Comparison of ENCODE assay signal across 10 mouse cellular contexts in genomic region chr1:128585396-128586161, GRCm38 (mm10). TPM values are rescaled to one million over a fixed set of nuclear protein-coding genes. Genes with fewer than 3 reads are reported as not detected.
A peak's percentile ranks its signal among the peaks of the same experiment; 100 is the strongest.
DNase-seq lines count a peak whose midpoint lies in the region; ATAC-seq and TF ChIP-seq lines count a peak whose summit lies in the region.
"Had no signal": no experiment of that assay in that cellular context is flagged by ENCODE, and none has a peak within 500 bp of the region (broad histone marks: within the 10 kb centered on the region; RNA-seq: fewer than 3 reads in every experiment).

No protein-coding gene starts in this region.

- H3K4me3 ChIP-seq in forebrain, embryonic 13.5 days = no peak overlapping the region
- no peak overlapping the region for H3K4me3 ChIP-seq in thymus, adult 2 months (ENCODE audit: control insufficient read depth, insufficient read depth, low read length)

- no peak overlapping the region for H3K9ac ChIP-seq in forebrain, embryonic 13.5 days

- H3K27me3 ChIP-seq in forebrain, embryonic 13.5 days = 0 out of 2 replicates have a peak, but pooled peaks cover 6% of the 10 kb centered on the region
- no peaks in the 10 kb centered on the region for H3K27me3 ChIP-seq in thymus, adult 2 months (ENCODE audit: control insufficient read depth, insufficient read depth, low read length)

- TF ChIP-seq CTCF in thymus, adult 2 months (IDR thresholded peaks at IDR 0.05; ENCODE audit: borderline replicate concordance, control insufficient read depth, extremely low read depth, insufficient read depth, low read length, poor library complexity) = no peak

- 0 out of 2 replicates have a peak overlapping the region, but pooled peaks have one; percentile 2 for H3K27ac ChIP-seq in forebrain, embryonic 13.5 days
- no peak overlapping the region for H3K27ac ChIP-seq in thymus, adult 2 months (ENCODE audit: control insufficient read depth, insufficient read depth, low read length)

- H3K36me3 ChIP-seq in forebrain, embryonic 13.5 days (ENCODE audit: poor library complexity, severe bottlenecking) = peaks cover 15% of the 10 kb centered on the region
- peaks cover 30% of the 10 kb centered on the region for H3K36me3 ChIP-seq in thymus, adult 2 months (ENCODE audit: control insufficient read depth, insufficient read depth, low read length)

- peak; percentile 63 for ATAC-seq in forebrain, embryonic 13.5 days
- 0 out of 2 replicates have a peak, but pooled peaks have one; percentile 29 for ATAC-seq in megakaryocyte progenitor cell, adult 5-6 weeks (replicated peaks; ENCODE audit: poor library complexity)

- no peak overlapping the region for H3K4me2 ChIP-seq in forebrain, embryonic 13.5 days

- WGBS in forebrain, embryonic 13.5 days = 6% methylated on average over 3 of the region's 3 CpGs
- WGBS in thymus, adult 2 months = 91% methylated on average over 3 of the region's 3 CpGs

- no peak for TF ChIP-seq POLR2A in thymus, adult 2 months (IDR thresholded peaks at IDR 0.05; ENCODE audit: control insufficient read depth, extremely low read depth, insufficient read depth, low read length, poor library complexity)

- peaks cover 49% of the 10 kb centered on the region for H3K4me1 ChIP-seq in forebrain, embryonic 13.5 days
- H3K4me1 ChIP-seq in thymus, adult 2 months (replicated peaks; ENCODE audit: control insufficient read depth, insufficient read depth, low read length) = peaks cover 11% of the 10 kb centered on the region

- no peaks in the 10 kb centered on the region for H3K9me3 ChIP-seq in forebrain, embryonic 13.5 days (replicated peaks)

- peak; percentile 5 for DNase-seq in adrenal gland, adult 2 months
- DNase-seq in adrenal gland, postnatal 25 days = no peak
- DNase-seq in A20 (ENCODE audit: low read depth, low spot score) = peak; percentile 60
- DNase-seq in cerebellum, postnatal 4 days (ENCODE audit: low spot score in 2 of 2) = no peak
- no peak for DNase-seq in thymus, adult 2 months
- DNase-seq in left cerebral cortex, adult 11 months (ENCODE audit: low spot score) = no peak
- DNase-seq: cerebellum, adult 11-12 months; thymus, postnatal 4 days had no signal

RNA-seq across cellular contexts. Expression of gene Cxcr4, which starts 6.5 kb away (rescaled TPM):
- total RNA-seq in adrenal gland, adult 2 months (2021) = 10 to 100 TPM; 18.4 to 36.7 TPM
- polyA plus RNA-seq in adrenal gland, adult 2 months (2012; rRNA removed) = 41.9 and 88.3 TPM in 2 replicates
- 11.4 and 14.2 TPM in 2 replicates for total RNA-seq in adrenal gland, postnatal 25 days (2021)
- polyA plus RNA-seq in forebrain, embryonic 13.5 days (2015; fragmentation: Nextera tagmentation; extraction: Ambion mirVana) = 5.8 and 9.1 TPM in 2 replicates
- total RNA-seq in megakaryocyte progenitor cell, adult 5-6 weeks (2015) = 268 and 279 TPM in 2 replicates
- total RNA-seq in megakaryocyte progenitor cell, adult 5-6 weeks (2017) = 187 and 192 TPM in 2 replicates
- 1,143 and 1,279 TPM in 2 replicates for polyA plus RNA-seq in thymus, adult 2 months (2012; rRNA removed)

Comparison
In these comparisons a context has a peak if more than half of its experiments do, and no peak if none do; other contexts are left out.
1. DNase-seq: peak in adrenal gland, adult 2 months (single experiment) and A20 (single experiment); none in adrenal gland, postnatal 25 days (single experiment), cerebellum, postnatal 4 days (0 of 2), thymus, adult 2 months (single experiment) and left cerebral cortex, adult 11 months (single experiment).
2. RNA of gene Cxcr4, which starts 6.5 kb away (total RNA-seq): 187 to 279 TPM in megakaryocyte progenitor cell, adult 5-6 weeks; 18.4 to 36.7 TPM in adrenal gland, adult 2 months and 11.4 to 14.2 TPM in adrenal gland, postnatal 25 days; every median in the first group is over 4 times any median in the second.